Mouse (Mus musculus) cortical plate, adult 2 months (tissue): ENCODE results near the gene Olfr616.

Experiments used
- CTCF ChIP-seq: fragments of 200-500 bp; IDR thresholded peaks from 2 replicates; pipeline ENCODE4 v1.5.1; 2011; ENCODE audit warnings: mild to moderate bottlenecking, control low read depth, low read length; ENCODE audit not compliant: insufficient read depth; ENCODE audit errors: extremely low read depth
- POLR2A ChIP-seq: fragments of 200-500 bp; IDR thresholded peaks from 2 replicates; pipeline ENCODE4 v1.6.1; 2011; ENCODE audit warnings: mild to moderate bottlenecking, low read length, control low read depth; ENCODE audit not compliant: insufficient read depth; ENCODE audit errors: extremely low read depth

GRCm38 (mm10) chr7:103569043-103569442, at the start of gene Olfr616:
- TF ChIP-seq POLR2A (no peak), CTCF (no peak)
